Mouse (Mus musculus) small intestine, adult 2 months (tissue): Measurements from ENCODE around the gene March8.

Experiments
- CTCF ChIP-seq: fragments of 200-500 bp; IDR thresholded peaks from 2 replicates; pipeline ENCODE4 v1.5.1; 2012; ENCODE audit warnings: low read depth, mild to moderate bottlenecking, control low read depth, inconsistent platforms, low read length, moderate library complexity, mixed read lengths; ENCODE audit not compliant: insufficient replicate concordance, insufficient read length; ENCODE audit errors: extremely low read depth
- POLR2A ChIP-seq: fragments of 200-500 bp; IDR thresholded peaks from 2 replicates; pipeline ENCODE4 v1.6.1; 2012; ENCODE audit warnings: low read depth, mild to moderate bottlenecking, control low read depth, inconsistent platforms, low read length, moderate library complexity

DNA sequence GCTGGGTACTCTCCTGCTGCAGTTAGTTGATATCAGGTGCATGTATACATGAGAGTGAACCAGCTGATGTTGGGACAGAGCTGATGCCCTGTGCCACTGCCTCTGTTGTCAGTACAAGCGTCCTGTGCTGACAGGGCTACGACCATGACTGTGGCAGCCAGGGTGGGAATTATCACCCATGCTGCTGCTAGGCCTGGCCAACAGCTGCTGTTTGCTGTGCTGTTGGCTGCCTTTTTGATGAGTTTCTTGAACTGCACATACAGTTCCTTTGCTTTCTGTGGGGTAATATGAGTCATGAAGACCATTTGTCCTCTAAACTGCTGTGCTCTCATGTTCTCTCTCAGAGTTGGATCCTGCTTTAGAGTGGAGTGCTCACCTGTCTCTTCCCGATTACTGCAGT, 21.4 kb downstream of the March8 start:
- TF ChIP-seq POLR2A (no peak), CTCF (no peak)
